Mouse (Mus musculus) urinary bladder, postnatal 0 days (tissue): ENCODE data around the gene Rpl9-ps6. TPM values are rescaled to one million over a fixed set of nuclear protein-coding genes. Genes with fewer than 3 reads are reported as not detected.

ENCODE experiments used
- polyA plus RNA-seq: library from polyadenylated mRNA; unstranded; fragments of >200 nt; fragmentation: Nextera tagmentation; extraction: Ambion mirVana; gene quantifications from 2 replicates; pipeline ENCODE4 v1.2.1, GENCODE M21; 2015

Gene Rpl9-ps6
- 84.7 and 89.9 TPM in 2 replicates for polyA plus RNA-seq

DNA sequence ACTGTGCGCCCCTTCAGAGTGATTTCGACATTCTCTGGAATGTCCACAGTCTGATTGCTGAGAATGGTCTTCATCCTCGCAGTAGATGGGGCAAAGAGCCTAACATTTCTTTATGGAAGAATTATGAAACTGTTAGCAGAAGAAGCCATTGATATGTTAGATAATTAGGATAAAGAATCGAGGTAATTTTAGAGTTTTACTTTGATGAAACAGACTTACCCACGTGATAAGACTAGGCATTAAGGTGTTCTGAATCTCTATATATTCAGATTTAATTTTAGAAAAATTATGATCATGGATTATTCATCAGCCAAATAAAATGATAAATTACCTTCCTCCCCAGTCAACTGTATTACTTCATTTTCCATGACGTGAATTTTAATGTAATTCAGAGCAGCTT is at the start of gene Rpl9-ps6:
Gene Rpl9-ps6, minus strand, starts transcription at position 101 of the 400 bp plus-strand sequence.

DNA sequence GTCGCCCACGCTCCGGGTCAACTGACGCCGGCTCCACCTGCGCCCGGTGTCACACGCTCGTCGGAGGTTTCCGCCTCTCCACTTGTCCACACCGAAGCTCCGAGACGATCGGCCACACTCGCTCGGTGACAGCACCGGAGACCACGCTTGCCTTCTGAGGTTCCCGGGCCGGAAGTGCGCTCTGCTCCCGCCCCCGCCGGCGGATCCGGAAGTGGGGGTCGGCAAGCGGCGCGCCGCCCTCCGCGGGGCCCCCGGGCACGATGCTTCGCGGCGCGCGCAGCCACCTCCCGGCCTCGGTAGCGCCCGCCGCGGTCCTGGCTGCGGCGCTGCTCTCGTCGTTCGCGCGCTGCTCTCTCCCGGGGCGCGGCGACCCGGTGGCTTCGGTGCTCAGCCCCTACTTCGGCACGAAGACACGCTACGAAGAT is 19.3 kb upstream of the Rpl9-ps6 start, which contains the start of gene Minpp1:
Gene Minpp1, plus strand, starts transcription at position 89 of the 425 bp plus-strand sequence.

Other genes starting within 250 kb of the Rpl9-ps6 start
- gene Sgms1, start 76.9 kb downstream of the Rpl9-ps6 start, polyA plus RNA-seq = 39.8 and 48.1 TPM in 2 replicates
- 27.2 and 30.0 TPM in 2 replicates for gene Minpp1, start 19.2 kb upstream of the Rpl9-ps6 start, polyA plus RNA-seq
- 3.7 and 8.8 TPM in 2 replicates for gene Papss2, start 129.2 kb upstream of the Rpl9-ps6 start, polyA plus RNA-seq